Mouse (Mus musculus) CD4-positive, CD25-positive, alpha-beta regulatory T cell, adult 2 months (primary cell): ENCODE results near the gene Gm10638.

Source experiments
- DNase-seq: peaks from one replicate; pipeline ENCODE4 v3.0.0-alpha.2; 2012; ENCODE audit warnings: low read depth, low spot score

Gene Gm10638

DNA sequence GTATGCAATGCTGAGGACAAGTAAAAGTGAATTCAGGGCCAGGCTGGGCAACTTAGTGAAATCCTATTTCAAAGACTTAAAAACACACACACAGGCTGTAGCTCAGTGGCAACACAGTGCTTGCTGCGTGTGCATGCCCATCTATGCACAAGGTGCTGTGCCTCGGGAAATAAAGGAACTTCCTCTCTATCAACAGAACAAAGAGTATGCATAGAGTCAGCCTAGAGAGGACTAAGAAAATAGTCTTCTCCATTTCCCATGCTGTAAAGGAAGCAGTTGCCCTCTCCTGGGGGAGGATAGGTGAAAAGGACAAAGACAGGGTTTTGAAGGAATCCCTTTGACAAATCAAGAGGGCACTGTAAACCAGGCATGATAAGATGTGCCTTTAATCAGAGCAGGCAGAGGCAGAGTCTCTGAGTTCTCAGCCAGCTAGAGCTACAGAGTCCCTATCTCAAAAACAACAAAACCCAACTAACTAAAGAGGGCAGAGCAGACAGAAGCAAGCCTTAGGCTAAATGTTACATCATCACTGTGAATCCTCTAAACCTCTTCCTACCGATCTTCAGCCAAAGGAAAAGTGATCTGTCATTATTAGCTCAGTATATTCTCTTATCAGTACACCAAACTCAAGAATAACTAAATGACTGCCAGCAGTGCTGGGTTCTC, 9.9 kb upstream of the Gm10638 start:
- DNase-seq: peak; percentile 46

DNA sequence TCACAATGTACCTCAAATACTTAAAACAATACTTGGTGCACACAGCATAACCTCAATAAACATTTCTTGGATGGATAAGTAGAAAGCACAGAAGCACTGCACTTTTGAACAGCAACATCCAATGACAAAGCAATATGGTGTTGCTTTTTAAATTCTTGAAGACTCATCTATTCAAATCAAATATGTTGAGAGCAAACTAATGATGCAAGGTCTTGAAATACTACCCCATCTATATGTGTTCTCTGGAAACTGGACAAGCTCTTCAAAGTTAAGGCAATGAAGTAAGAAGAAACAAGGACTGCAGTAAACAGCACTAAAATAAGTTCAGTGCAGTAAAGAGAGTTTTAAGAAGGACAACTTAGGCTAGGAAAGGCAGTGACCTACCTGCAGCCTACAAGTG, 4.6 kb upstream of the Gm10638 start:
- DNase-seq: no peak

DNA sequence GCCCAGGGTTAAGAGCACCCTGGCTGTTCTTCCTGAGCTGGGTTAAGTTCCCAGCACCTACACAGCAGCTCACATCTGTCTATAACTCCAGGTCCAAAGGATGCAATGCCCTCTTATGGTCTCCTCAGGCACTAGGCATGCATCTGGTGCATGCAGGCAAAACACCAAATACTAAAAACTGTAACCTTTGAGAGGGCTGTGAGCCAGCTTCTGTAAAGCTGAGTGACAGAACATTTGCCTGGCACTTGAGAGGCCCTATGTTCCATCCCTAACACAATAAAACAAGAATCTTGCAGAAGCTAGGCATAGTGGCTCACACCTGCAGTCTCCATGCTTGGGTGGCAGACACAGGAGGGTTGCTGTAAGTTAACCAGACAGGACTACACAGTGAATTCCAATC, 3.9 kb upstream of the Gm10638 start:
- DNase-seq: no peak

DNA sequence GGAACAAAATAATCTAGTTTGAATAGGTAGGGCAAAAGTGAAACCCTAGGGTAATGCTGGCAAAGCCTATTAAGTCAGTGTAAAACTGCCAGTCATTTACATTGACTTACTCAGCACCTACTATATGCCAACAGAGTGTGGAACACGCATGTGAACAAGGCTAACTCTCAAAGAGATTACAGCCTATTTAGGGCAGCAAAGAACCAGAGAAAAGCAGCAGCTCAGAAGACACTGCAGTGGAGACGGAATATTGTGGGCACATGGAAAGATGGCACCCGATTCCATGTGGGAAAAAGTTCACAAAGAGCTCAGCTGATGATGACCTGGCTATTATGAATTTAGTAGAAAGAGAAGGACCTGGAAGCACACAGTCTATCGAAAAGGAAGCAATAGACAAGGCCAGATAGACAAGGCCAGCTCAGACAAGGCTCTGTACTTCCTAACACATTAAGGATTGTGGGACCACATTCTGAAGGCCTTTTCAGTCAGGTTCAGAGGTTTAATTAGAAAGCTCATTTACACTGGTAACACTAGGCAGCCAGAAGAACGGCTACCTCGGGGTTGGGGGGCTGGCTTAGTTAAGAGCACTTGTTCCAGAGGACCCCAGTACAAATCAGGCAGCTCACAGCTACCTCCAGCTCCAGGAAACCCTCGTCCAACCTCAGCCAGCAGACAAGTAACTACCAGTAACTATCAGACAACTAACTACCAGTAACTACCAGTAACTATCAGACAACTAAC, 2.7 kb upstream of the Gm10638 start:
- no peak for DNase-seq

DNA sequence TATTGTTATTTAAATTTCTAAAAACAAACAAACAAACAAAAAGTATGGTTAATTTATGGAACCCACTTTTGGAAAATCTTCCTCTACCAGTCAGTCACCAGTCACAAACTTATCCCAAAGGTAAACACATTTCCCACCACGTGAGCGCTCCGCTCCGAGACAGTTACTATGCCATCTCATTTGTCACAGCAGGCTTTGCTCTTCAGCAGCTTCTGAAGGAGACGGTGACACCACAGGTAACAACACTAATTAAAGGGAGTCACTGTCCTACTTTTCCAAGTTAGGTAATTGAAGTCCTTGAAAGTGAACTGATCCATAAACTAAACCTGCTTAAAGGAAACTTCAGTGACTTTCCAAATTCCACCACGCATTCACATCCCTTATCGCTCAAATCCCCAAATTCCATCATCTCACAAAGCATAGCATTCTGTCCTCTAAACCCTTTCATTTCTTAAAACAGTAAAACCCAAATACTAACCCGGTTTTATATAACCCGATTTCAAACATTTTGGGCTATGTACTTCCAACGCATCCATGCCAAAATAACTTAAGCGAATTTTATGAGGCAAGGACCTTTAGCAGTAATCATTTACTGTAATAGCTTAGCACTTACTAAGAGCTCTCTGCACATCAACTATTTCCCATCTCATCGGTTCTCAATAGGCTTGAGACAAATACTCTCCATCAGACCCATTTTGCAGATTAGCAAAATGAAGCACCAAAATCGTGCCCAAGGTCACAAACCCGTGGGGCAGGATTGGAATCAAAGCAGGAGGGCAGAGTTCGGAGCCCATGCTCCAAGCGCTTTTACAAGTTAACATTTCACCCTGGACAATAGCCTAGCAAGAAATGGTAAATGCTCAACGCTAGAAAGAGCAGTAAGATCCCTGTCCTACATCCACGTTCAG, 932 bp upstream of the Gm10638 start:
- DNase-seq: no peak

DNA sequence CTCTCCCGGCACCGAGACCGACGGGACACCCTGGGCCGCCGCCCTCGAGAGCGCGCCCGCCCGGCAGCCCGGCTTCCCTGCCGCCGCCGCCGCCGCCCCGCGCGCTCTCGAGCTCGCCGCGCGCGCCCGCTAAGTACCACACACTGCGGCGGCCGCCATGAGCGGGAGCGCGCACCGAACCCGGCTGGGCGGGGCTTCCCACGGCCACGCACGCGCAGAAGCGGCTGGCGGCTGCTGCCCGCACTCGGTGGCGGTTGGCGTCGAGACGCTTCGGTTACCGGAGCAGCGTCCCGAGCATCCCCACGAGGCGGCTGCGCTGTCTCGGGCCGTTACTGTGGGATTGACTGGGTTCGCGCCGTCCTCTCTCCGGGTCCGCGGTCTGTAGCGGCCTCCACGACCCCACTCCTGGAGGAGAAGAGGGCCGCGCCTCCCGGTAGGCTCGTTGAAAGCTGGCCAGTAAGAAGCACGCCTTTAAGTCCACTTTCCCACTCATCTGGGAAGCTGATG, 489 bp downstream of the Gm10638 start:
- peak; percentile 96 for DNase-seq

DNA sequence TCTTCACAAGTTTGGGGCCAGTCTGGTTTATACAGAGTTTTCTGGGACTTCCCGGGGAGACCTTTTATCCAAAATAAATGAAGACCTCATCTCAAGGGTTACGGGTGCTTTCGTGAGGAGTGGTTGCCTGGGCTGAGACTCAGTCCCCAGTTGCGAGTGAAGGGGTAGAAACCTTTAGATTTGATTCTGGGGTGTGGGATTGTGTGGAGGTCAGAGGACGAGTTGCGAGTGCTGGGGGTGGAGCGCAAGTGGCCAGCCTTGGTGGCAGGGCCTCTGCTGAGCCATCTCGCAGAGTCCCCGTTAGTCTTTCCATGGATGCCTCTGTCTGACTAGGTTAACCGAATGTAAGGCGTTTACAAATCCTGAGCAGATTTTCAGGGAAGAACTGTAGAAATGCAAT, 1.0 kb downstream of the Gm10638 start:
- DNase-seq: no peak

GRCm38 (mm10) chr8:86749842-86750241, 4.3 kb downstream of the Gm10638 start:
- DNase-seq: no peak

- DNase-seq: no peak
These were observed 11.6 kb downstream of the Gm10638 start for GRCm38 (mm10) chr8:86756948-86757733.

GRCm38 (mm10) chr8:86758651-86759050, 13.2 kb downstream of the Gm10638 start:
- no peak for DNase-seq

GRCm38 (mm10) chr8:86759090-86759491, 13.6 kb downstream of the Gm10638 start:
- DNase-seq: no peak

DNA sequence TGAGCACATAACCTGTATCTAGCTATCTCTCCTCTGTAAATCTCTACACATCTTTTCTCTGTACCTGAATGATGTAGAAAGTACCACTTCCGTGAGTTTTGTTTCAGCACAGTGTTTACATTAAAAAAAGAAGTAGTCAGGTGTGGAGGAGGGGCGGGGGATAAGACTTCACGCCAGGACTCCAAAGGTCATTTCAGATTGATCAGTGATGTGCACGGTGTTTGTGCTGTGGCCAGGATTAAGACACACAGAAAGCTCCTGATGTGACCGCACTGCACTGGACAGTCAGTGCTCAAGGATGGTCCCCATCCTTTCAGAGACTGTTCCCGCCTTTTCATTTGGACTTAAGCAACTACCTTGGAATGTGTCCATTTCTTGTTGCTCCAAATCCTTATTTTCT, 15.2 kb downstream of the Gm10638 start:
- no peak for DNase-seq

GRCm38 (mm10) chr8:86762806-86763205, 17.3 kb downstream of the Gm10638 start:
- DNase-seq: no peak

GRCm38 (mm10) chr8:86765155-86765554, 19.7 kb downstream of the Gm10638 start:
- DNase-seq: peak; percentile 24

DNA sequence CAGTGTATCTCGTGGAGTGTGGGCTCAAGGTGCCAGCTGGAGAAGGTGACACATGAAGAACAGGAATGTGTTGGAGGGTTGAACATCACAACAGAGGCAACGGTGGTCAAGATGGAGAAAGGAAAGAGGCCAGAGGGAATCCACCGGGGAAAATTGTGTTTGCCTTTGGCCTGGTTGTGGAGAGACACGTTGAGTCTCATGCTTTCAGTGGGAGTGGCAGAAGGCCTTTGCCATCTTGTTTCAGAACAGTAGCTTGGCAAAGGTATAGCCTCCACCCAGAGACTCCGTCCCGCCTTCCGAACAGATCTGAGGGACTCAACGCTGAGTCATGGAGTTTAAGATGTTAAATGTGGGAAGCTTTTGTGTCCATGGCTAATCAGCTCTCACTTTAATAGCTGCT, 20.2 kb downstream of the Gm10638 start:
- DNase-seq: no peak

DNA sequence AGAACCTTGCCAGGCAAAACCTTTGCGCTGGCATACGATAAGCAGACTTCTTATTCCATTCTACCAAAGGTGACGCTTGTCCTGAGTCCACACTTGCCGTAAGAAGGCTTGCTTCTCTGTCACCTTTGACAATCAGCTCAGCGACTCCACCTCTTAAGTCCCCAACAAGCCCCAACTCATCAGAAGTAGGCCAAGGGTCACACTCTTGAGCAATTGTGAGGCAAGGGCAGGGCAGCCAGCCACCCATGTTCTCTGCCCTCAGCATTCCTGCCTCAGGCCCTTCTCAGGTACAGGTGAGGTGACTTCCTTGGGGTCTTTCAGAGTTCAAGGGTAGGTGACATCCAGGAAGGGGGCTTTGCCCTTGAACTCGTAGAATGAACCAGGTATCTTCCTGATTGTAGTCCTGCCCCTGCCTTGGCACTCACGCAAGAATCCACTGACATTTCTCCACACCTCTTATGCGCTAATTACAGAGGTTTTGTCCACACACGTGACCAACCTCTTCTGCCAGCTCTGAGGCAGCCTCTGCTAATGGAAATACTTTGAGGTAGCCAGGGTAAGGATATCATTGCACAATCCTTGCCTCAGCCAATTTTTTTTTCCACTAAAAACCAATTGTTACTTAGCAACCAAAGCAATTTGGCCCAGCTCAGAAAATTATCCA, 21.2 kb downstream of the Gm10638 start:
- no peak for DNase-seq

GRCm38 (mm10) chr8:86768499-86768898, 23.0 kb downstream of the Gm10638 start:
- DNase-seq: no peak

- DNase-seq: no peak
These were observed 24.6 kb downstream of the Gm10638 start for GRCm38 (mm10) chr8:86769945-86770715.

DNA sequence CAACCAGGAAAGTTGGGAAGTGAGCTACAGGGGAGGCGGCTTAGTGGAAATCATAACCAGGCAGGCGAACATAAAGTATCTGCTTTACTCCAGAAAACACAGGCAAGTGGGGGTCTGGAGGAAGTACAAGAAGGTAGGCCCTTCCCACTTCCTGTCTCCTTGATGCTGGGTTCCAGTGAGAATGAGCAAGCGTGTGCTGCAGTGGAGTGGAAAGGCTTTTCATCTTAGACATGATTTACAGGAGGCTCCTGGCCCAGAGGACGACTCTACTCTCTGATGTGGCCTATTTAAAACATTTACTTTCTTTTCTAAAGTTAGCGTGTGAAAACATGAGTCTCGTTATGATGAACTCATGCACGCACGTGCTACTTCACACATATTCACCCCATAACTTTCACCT, 33.7 kb downstream of the Gm10638 start:
- DNase-seq: peak; percentile 43

GRCm38 (mm10) chr8:86781094-86781493, 35.6 kb downstream of the Gm10638 start:
- DNase-seq: no peak
